Mouse (Mus musculus) forelimb bud, embryonic 11.5 days (tissue): ENCODE data around the gene Gas1.

Experiments used
- DNase-seq: peaks from one replicate; pipeline ENCODE4 v3.0.0-alpha.2; 2012; ENCODE audit warnings: low read depth, low spot score

Gene Gas1

DNA sequence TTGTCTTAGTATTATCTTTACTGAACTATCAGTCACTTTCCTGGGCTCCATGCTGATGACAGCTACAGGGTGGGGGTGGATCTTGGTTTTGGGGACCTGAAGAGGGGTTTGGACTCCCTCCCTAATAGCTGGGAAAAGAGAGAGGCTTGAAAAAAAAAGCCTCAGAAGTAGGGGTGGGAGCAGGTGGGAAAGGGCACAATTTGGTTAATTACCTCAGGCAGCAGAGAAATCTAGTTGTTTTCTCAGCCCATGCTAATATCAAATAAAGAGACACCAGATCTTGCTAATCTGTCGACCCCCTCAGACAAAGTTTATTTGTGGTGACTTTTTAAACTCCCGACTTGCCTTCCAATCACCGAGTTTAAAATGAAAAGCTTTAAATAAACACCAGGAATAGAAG is 4.0 kb downstream of the Gas1 start:
- no peak for DNase-seq

DNA sequence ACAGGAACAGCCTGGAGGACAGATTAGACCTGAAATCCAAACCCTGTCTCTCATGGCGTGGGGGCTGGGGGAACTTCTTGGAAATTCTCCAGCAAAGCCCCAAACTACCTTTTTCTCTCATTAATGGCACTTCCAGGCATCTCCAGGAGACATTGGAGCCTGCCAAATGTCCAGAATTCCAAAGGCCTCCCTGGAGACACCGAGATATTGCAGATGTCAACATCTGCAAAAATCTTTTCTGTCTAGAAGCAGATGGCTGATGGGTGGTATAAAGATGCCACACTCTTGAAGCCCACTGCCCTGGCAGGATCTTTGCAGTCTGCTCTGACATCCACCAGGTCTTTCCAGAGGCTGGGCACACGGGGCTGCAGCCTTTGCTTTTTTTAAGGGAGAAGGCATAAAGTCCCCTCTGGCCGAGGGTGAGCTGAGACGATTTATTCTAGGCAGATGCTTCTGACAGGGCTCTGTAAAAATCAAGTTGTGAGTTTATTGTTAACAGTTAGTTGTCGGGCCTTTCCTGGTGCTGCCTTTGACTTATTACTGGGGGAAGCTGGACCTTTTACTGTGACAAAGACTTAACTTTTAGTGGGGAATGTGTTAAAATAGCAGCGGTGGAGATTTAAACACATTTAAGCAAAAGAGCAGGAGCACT is 4.7 kb downstream of the Gas1 start:
- peak; percentile 53 for DNase-seq

DNA sequence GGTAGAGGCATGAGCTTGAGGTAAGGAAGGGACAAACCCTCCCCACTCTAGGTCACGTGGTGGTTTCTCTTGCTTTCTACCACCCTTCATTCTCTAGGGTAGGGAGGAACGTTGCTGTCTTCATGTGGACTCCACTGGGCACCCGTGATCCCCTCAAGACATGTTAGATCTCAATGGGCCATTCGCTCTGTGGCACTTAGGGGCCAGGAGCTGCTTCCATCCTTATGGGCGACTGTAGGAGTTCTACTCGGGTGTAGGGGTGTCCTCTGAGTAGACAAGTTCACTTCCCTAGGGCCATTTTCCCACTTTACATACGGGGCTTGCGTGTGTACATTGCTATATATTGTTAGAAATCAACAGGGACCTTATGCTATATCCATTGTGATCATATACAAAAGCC is 5.4 kb downstream of the Gas1 start:
- no peak for DNase-seq

DNA sequence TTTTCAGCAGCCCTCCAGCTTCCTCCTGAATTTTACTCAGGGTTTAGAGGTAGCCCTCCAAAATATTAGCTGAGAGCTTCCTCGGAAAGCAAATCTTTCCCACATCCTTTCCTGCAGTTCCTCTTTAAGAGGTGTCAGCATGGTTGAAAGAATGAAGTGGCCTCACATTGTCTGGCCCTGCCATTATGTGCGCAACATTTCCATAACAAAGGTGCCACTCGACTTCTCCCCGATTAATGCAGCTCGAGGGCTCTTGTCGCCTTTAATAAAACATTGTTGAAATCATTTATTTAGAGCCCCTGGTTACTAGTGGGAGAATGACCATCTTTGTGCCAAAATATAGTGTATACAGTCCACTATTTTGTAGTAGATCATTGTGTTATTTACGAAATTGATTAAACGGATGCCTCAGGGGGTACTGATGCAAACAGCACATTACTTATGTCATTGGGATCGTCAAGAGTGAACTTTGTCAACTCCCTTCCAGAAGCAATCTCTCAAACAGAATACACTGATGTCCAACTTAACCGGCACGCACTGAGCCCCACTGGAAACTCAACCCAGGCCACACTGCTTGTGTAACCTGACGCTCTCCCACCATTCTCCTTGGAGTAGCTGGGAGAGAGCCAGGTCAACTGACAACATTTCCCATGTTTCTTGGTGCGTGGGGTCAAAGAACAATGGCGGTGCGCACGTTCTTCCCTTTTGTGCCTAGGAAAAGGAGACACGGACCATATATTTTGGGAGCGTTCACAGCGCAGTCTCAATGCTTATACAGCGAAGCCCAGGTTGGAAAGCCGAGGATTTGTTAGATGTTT is 6.1 kb downstream of the Gas1 start:
- no peak for DNase-seq

DNA sequence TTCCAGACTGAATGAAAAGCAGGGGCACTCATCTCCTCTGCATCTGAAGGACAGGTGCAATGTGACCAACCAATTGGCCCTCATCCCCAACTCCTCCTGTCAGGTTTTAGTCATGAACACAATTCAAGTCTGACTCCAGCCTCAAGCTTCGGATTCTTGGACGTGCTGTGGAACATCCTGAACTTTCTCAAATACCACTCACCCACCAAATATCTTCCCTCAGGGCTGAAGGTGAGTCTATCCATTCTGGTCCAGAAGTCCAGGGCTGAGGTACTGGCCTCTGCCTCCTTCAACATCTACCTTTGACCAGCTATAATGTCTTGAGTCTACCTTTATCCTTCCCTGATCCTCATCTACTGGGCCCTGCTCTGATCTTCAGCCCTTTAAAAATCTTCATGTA is 8.1 kb downstream of the Gas1 start:
- DNase-seq = no peak

DNA sequence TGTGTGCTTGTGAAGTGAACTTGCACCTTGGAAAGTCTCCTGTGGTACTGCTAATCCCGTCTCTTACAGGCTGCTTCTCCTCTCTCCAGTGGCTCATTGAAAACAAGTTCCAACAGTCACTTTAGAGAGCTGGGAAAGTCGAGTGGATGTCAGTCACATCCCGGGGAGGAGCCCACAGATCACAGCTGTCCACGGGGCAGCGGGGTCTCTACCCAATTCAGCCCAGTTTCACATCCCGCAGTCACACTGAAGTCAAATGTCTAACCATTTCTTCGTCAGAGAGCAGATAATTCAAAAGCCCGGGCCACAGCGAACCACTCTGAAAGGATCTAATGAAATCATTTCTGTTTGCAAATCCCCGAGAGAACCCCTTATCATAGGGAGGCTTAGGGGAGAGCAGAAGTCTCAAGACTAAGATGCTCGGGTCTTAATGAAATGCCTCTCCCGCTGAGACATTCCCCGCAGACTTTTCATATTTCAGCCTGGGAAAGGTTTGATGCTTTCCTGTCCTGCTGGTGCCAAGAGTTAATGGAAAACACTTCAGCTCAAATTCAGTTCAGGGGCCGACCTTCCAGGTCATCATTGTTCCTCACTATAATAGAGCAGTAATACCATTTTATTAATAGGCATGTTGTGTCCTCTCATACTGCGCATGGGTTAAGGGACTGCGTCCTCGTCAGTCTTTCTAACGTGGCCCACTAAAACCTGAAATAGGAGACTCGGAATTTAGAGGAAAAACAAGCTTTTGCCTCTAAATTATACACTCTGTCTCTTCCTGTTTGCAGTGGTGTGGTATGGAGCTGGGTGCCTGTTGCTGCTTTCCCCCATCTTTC is 20.7 kb downstream of the Gas1 start:
- DNase-seq = no peak

DNA sequence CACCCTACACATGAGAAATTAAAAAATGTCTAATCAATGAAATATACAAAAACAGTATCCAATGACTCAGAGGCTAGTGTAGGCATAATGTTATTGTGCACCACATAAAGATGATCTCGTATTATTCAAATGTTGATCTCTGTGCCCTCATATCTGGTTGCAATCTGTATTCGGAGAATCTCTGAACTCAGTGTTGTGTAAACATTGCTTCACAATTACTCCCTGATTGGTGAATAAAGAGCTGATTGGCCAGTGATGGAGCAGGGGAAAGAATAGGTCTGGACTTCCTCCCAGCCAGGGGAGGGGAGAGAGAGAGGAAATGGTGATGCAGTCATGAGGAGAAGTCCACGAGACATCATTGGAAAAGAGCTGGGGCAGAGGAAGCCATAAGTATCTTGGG is 23.0 kb downstream of the Gas1 start:
- no peak for DNase-seq

DNA sequence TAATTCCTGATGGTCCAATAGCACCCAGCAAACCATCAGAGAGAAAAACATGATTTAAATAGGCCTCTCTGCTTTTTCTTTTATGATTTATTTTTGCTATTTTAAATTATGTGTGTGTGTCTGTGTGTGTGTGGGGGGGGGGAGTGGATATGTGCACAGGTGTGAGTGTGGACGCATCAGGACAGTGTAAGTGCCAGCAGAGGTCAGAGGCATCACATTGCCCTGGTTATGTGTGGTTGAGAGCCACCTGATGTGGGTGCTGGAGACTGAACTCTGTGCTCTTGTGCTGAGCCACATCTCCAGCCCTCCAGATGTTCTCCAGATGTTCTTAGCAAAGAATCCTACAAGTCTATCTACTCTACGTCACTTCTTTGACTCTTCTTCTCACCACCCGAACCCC is 28.9 kb downstream of the Gas1 start:
- DNase-seq = no peak

DNA sequence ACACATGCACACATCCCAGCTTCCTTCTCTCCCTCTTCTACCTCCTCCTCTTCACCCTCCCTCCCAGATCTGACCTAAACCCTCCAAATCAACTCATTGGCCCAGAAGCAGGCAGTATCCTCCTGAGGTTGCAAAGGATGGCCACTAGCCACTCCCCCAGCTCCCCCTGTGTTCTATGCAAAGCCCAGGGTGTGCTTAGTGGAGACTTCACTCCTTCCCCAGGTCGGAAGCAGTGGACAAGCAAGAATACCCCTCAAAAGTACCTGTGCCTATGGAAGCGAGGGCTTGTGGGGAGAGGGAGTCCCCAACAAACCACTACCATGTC is 29.3 kb downstream of the Gas1 start:
- DNase-seq = no peak

DNA sequence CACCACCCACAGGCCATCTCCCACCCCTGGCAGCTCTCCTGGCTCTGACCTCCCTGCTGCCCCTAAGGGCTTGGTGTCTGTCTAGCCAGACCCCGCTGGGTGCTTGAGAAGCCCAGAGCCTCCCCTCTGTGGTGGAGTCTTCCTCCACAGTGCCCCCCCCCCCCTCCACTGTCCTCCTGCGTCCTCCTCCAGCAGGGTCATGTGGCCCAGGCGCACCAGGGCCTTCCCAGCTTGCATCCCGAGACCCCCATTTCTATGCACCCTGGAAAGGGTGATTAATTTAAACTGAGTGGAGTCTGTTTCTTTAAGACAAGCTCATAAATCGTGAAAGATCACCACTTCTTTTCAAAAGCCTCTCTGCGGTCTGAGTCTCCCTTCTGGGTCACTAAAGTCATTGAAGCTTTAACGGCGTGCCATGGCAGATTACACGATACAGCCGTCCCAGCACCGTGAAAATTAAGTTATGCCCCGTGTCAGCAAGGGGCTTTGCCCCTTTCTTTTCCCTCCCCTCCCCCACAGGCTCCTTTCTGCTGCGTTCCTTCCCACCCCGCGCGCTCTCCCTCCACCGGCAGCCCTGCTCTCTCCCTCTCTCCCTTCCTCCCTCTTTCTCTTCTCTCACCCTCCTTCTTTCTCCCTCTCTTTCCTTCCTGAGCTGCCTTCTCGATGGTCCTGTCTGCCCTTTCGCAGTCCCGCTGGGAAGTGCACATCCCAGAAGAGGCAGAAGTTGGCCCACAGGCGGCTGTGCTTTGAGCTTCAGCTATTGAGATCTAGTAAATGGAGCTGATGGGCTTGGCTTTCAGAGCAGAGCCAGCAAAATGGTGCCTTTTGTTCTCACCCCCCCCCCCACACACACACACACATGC is 29.9 kb downstream of the Gas1 start:
- DNase-seq = peak; percentile 67

DNA sequence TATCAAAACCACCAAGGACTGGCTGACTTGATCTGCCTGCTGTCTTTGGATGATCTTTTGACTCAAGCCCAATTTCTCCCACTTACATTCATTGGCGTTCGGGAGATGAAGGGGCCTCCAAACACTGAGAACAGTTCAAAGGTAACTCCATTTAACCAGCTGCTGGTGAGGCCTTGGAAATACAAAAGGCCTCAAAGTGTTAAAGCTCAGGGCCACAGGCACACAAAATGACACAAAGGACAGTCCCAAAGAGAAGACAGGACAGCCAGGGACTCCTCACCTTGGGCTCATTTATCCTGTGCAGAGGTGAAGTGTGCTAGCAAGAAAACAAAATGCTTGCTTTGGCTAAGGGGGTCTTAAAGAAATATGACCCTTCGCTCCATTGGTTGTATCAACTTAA is 30.9 kb downstream of the Gas1 start:
- DNase-seq = no peak

DNA sequence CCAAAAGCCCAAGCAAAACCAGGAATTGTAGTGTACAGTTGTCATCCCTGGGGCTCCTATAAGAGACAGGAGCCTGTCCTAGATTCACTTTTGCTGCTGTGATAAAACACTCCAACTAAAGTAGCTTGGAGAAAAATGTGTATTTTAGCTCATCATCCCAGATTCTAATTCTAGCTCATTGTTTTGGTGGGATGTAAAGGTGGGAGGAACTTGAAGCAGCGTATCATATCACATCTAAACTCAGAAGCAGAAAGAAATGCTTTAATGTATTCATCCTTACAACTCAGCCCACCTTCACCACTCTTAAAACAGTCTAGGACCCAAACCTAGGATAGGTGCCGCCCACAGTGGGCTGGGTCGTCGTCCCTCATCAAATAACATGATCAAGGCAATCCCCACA is 40.2 kb downstream of the Gas1 start:
- no peak for DNase-seq

DNA sequence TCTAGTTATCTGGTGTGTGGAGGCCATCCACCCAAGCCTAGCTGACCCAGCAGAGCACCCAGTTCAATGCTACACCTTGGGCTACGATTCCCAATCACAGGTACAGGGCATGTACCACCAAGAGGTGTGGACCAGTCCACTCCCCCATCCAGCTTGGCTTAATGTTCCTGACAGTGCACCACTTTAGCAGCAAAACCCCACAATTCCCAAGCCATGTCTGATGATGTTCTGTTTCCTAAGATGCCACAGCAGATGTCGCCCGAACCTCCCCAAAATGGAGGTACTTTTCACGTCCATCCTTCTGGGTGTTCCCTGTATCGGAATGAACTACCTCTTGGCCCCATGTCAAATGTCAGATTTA is 42.7 kb downstream of the Gas1 start:
- no peak for DNase-seq

DNA sequence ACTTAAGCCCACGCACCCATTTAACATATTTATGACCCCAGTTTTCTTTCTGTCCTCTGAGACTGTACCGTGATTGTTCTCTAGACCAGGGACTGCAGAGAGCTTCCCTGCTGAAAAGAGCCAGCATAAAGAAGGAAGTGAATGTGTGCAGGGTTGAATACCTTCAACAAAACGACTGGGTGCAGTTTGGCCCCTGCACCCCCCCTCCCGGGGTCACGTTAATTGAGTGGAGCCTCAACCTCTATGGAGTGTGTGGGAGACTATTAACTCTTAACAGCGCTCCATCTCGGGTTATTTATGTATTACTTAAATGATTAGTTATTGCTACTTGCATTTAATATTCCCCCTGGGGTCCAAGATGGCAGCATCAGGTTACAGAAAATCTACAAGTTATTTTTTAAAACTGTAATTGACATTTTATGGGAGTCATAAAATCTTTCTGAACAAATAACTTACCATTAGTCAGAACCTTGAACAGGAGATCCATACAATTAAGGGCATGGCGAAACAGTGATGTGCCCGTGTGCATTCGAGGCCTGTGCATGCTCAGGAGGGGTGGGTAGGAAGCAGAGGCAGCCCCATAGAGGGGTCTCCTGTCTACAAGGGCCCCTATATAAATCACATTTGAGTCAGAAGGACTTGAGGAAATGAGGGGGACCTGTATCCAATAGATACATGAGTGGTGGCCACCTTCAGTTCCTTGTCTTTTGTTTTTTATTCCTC is 43.3 kb downstream of the Gas1 start:
- DNase-seq = peak; percentile 72

DNA sequence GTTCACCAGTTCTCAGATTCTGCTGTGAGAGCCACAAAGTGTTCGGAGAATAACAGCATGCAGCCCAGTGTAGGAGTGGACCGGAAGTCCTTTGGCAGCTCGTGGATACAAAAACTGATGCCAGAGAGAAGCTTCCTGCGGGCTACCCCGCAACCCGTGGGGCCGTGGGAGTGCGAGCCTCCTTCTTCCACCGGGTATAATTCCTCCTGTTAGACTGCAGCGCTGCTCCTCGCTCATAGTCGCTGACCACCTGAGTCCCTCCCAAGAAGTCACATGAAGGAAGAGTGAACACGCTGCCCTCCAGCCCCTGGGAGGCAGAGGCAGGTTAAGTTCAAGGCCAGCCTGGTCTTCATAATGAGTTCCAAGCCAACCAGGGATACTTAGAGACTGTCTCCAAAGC is 45.4 kb downstream of the Gas1 start:
- DNase-seq = no peak

DNA sequence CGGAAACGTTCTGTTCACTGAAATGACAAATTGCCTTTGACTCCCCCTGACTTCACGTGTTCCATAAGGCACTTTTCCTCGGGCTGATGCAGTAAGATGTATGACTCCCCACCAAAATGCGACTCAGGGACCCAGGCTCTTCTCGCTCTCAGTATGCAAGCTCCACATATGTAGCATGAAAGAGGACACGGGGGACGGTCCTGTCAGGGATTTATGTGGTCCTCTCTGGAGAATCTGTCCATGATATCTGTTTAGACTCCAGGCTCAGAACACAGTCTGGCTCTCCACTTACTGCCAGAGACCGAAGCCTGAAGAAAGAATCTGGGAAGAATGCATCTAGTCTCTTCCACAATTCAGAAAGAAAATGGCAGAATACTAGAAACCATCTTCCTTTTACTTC is 47.6 kb downstream of the Gas1 start:
- DNase-seq = no peak

DNA sequence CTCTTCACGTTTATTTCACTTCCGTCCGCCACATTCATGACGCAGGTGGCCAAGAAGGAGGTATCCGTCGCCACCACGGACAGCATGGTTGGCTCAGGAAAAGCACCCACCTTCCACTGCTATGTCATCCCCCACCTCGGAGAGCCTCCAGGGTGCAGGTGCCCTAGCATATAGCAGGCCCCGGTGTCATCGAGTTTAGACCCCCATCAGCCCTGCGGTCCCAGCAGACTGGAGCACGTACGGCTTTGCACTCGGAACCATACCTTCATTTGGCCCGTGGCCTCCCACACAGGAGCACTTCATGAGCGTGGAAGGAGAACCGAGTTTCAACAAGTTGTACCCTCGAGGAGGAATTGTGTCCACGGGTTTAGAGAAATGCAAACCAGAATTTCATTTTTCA is 50.8 kb downstream of the Gas1 start:
- no peak for DNase-seq

DNA sequence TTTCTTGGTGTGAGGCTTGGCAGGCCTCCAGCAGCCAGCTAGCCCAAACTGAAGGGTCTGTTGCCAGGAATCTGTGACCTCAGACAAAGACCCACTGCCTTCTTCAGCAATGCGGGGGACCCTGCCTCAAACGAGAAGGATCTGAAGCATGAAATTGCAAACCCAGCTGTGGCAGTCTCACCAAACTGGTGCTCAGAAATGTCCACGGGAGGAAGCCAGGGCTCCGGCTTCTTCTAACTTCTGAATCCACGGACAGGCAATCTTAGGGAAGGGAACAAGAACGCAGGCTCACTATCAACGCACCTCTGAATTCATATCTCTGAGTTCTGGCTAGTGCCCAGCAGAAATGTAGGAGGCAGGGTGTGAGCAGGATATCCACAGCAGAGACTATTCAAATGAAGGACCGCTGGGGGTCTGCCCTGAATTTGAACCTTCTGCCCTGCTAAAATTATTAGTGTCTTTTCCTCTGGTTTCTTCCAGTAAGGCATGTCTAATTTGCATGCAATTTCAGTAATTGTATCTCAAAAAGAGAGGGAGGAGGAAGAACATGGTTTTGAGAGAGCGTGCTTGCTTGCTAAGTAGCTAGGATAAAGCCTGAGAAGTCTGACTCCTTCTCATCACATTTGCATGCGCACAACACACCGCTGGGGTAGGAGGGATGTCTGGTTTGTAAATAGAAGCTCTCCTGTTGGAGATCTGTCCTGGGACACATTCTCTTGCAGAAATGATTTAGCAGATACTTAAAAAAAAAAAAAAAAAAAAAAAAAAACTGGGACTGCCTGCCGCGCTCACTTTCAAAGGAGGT is 51.5 kb downstream of the Gas1 start:
- no peak for DNase-seq

DNA sequence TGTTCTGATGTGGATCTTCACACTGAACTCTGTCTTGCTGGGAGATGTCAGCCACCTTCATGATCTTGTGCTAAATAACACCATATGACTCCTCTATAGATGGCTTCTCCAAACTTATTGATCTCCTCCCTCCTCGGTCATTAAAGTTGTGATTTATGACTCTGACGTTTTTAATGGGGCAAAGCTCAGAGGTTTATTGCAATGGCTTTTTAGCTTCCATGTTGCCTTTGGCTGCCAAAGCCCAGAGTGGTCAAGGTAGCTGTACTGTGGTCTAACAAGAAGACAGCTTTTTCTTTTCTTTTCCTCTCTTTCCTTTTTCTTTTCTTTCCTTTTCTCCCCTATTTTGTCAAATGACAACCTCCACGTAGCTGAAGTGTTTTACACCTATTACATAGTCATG is 52.1 kb downstream of the Gas1 start:
- peak; percentile 84 for DNase-seq

DNA sequence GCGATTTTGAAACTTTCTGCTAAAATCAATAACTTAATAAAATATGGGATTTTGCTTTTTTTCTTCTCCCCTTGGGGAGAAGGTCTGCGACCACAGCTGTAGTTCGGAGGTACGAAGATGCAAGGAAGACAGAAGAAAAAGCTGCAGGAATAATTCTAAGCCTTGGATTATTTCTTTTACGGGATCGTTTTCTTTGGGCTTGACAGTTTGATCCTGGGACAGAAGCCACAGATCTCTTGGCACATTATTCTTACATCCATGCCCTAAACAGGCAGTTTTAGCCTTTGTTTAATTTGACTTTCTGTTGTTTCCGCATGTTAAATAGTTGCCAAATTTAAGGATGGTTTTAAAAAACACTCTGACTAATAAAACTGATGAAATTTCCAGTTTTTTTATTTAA is 52.7 kb downstream of the Gas1 start:
- no peak for DNase-seq
